9 mouse cellular contexts compared by ENCODE assay signal in the genomic region with DNA sequence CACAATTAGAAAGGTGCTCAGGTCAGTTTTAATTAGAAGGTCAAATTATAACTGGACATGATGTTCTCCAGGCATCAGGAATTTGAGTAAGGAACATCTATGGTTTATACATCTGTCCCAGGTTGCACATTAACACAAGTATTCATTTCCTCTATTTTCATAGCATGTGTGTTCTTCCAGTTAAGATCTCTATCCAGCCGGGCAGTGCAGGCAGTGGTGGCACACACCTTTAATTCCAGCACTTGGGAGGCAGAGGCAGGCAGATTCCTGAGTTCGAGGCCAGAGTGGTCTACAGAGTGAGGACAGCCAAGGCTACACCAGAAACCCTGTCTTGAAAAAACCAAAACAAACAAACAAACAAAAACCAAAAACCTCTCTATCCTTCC. TPM values are rescaled to one million over a fixed set of nuclear protein-coding genes. Genes with fewer than 3 reads are reported as not detected.
DNase-seq lines count a peak whose midpoint lies in the region; ATAC-seq and TF ChIP-seq lines count a peak whose summit lies in the region.
"Had no signal": no experiment of that assay in that cellular context is flagged by ENCODE, and none has a peak within 500 bp of the region (broad histone marks: within the 10 kb centered on the region; RNA-seq: fewer than 3 reads in every experiment).

No protein-coding gene starts in this region.

- H3K79me2 ChIP-seq in MEL (ENCODE audit: control insufficient read depth, insufficient read depth, low read length, poor library complexity) = peaks cover 23% of the 10 kb centered on the region

- H3K9me3 ChIP-seq in heart, embryonic 15.5 days (replicated peaks) = no peaks in the 10 kb centered on the region
- no peaks in the 10 kb centered on the region for H3K9me3 ChIP-seq in MEL (replicated peaks; ENCODE audit: insufficient read depth, low read length)
- no peaks in the 10 kb centered on the region for H3K9me3 ChIP-seq in hindbrain, embryonic 11.5 days (ENCODE audit: control insufficient read depth, low read length)
- H3K9me3 ChIP-seq in midbrain, embryonic 10.5 days (replicated peaks) = no peaks in the 10 kb centered on the region

- TF ChIP-seq EP300 in MEL (IDR thresholded peaks at IDR 0.05; ENCODE audit: low read depth in 1 of 2, low read length in 2 of 2) = no peak

- H3K27me3 ChIP-seq in heart, embryonic 15.5 days = no peaks in the 10 kb centered on the region
- H3K27me3 ChIP-seq in MEL (ENCODE audit: control insufficient read depth in 1 of 2, insufficient read depth in 2 of 2, low read length in 2 of 2) = no peaks in the 10 kb centered on the region
- H3K27me3 ChIP-seq in hindbrain, embryonic 11.5 days (ENCODE audit: control insufficient read depth, insufficient read depth, low read length) = no peaks in the 10 kb centered on the region
- H3K27me3 ChIP-seq in midbrain, embryonic 10.5 days (ENCODE audit: low read depth, poor library complexity, severe bottlenecking) = no peaks in the 10 kb centered on the region

- H3K4me3 ChIP-seq in heart, embryonic 15.5 days = peak overlapping the region; percentile 96
- H3K4me3 ChIP-seq in MEL (ENCODE audit: control insufficient read depth in 1 of 2, insufficient read depth in 1 of 2, low read depth in 2 of 2, low read length in 2 of 2) = peak overlapping the region; percentile 15 to 18
- no peak overlapping the region; the same call in 1 of the 2 replicates for H3K4me3 ChIP-seq in hindbrain, embryonic 11.5 days (ENCODE audit: low read depth, low read length)
- H3K4me3 ChIP-seq in midbrain, embryonic 10.5 days = peak overlapping the region; percentile 81

- no peaks in the 10 kb centered on the region for H3K36me3 ChIP-seq in heart, embryonic 15.5 days
- peaks cover 0 to 14% of the 10 kb centered on the region in 2 experiments; a peak in 2 of 4 replicates for H3K36me3 ChIP-seq in MEL (ENCODE audit: control insufficient read depth in 1 of 2, insufficient read depth in 2 of 2, low read length in 2 of 2)
- H3K36me3 ChIP-seq in hindbrain, embryonic 11.5 days (ENCODE audit: control insufficient read depth, insufficient read depth, low read length) = no peaks in the 10 kb centered on the region
- H3K36me3 ChIP-seq in midbrain, embryonic 10.5 days = peaks cover 20% of the 10 kb centered on the region

- peaks cover 24% of the 10 kb centered on the region for H3K4me1 ChIP-seq in heart, embryonic 15.5 days (replicated peaks)
- peaks cover 7 to 10% of the 10 kb centered on the region in 2 experiments; a peak in 3 of 4 replicates for H3K4me1 ChIP-seq in MEL (ENCODE audit: control insufficient read depth in 1 of 2, insufficient read depth in 2 of 2, low read length in 2 of 2)
- H3K4me1 ChIP-seq in hindbrain, embryonic 11.5 days (replicated peaks; ENCODE audit: control insufficient read depth, insufficient read depth, low read length) = peaks cover 3% of the 10 kb centered on the region; the same call in 1 of the 2 replicates
- peaks cover 31% of the 10 kb centered on the region for H3K4me1 ChIP-seq in midbrain, embryonic 10.5 days

- intact Hi-C loops in heart, postnatal 10 days (cut with DNase I) = no loop called here

- ATAC-seq in heart, embryonic 15.5 days (replicated peaks; ENCODE audit: insufficient number of reproducible peaks, insufficient read depth, low FRiP score, low read depth) = no peak
- no peak for ATAC-seq in hindbrain, embryonic 11.5 days (ENCODE audit: low FRiP score)

- TF ChIP-seq RAD21 in MEL (IDR thresholded peaks at IDR 0.05; ENCODE audit: low read depth, low read length) = no peak

- no peak for TF ChIP-seq CTCF in MEL (IDR thresholded peaks at IDR 0.05 in 2 of 3, conservative IDR thresholded peaks at IDR 0.05 in 1 of 3; ENCODE audit: control insufficient read depth in 1 of 3, insufficient read depth in 1 of 3, low read depth in 2 of 3, low read length in 3 of 3, poor library complexity in 1 of 3, severe bottlenecking in 1 of 3)

- H3K27ac ChIP-seq in heart, embryonic 15.5 days = peak overlapping the region; percentile 100
- H3K27ac ChIP-seq in MEL (ENCODE audit: control insufficient read depth, low read depth, low read length) = peak overlapping the region; percentile 29; the same call in 1 of the 2 replicates
- no peak overlapping the region; the same call in 1 of the 2 replicates for H3K27ac ChIP-seq in hindbrain, embryonic 11.5 days (ENCODE audit: low read depth, low read length)
- peak overlapping the region; percentile 99; the same call in 1 of the 2 replicates for H3K27ac ChIP-seq in midbrain, embryonic 10.5 days (replicated peaks)

- H3K9ac ChIP-seq in heart, embryonic 15.5 days = peak overlapping the region; percentile 99; the same call in 1 of the 2 replicates
- H3K9ac ChIP-seq in MEL (ENCODE audit: control insufficient read depth, low read depth, low read length, poor library complexity, severe bottlenecking) = peak overlapping the region; percentile 3
- H3K9ac ChIP-seq in hindbrain, embryonic 11.5 days (ENCODE audit: low read depth, low read length) = peak overlapping the region; percentile 94; the same call in 1 of the 2 replicates

- WGBS in heart, embryonic 15.5 days = 47% methylated on average over 2 of the region's 2 CpGs
- WGBS in hindbrain, embryonic 11.5 days = 62% methylated on average over 2 of the region's 2 CpGs
- 56% methylated on average over 2 of the region's 2 CpGs for WGBS in midbrain, embryonic 10.5 days

- H3K4me2 ChIP-seq in heart, embryonic 15.5 days = peak overlapping the region; percentile 52
- H3K4me2 ChIP-seq in hindbrain, embryonic 11.5 days (replicated peaks; ENCODE audit: low read depth, low read length) = peak overlapping the region; percentile 8; the same call in 1 of the 2 replicates

- no peak for DNase-seq in heart, postnatal 10 days
- no peak for DNase-seq in MEL (ENCODE audit: low read depth, low spot score)
- DNase-seq in hindbrain, embryonic 11.5 days (ENCODE audit: low spot score) = no peak
- DNase-seq in midbrain, embryonic 10.5 days (ENCODE audit: low spot score) = no peak
- DNase-seq in thymus, postnatal 25 days = no peak
- DNase-seq in adrenal gland, postnatal 25 days = no peak
- no peak for DNase-seq in lung, postnatal 4 days

- no peak for TF ChIP-seq POLR2A in MEL (IDR thresholded peaks at IDR 0.05; ENCODE audit: control insufficient read depth in 1 of 2, insufficient read depth in 1 of 2, low read depth in 1 of 2, low read length in 2 of 2, poor library complexity in 1 of 2)

TF ChIP-seq in MEL, 35 proteins besides CTCF, POLR2A, EP300 and RAD21:
- TF ChIP-seq MXI1 (IDR thresholded peaks at IDR 0.05; ENCODE audit: low read depth, low read length) (peak; percentile 23; the same call in 1 of the 2 replicates), MAX (IDR thresholded peaks at IDR 0.05; ENCODE audit: low read length) (0 out of 2 replicates have a peak, but pooled peaks have one; percentile 3), ELF1 (IDR thresholded peaks at IDR 0.05; ENCODE audit: low read depth, low read length) (no peak)
TF ChIP-seq in MEL: peak in this region for 2.

RNA-seq across cellular contexts. Expression of a gene that starts 0.5 kb away (rescaled TPM):
- polyA plus RNA-seq in heart, embryonic 15.5 days (2015; fragmentation: Nextera tagmentation; extraction: Ambion mirVana) = 0.33 TPM in 1 of 2 replicates, not detected in the other
- 1 to 10 TPM; 4.5 to 5.4 TPM for total RNA-seq in heart, postnatal 10 days (2021)
- total RNA-seq in MEL (2012; rRNA removed) = 0.46 TPM in 1 of 2 replicates, not detected in the other
- not detected for polyA plus RNA-seq in MEL (2012; ENCODE audit: insufficient read depth in 1 of 2, insufficient read length in 2 of 2, low read depth in 1 of 2, low replicate concordance in 2 of 2, missing spikeins in 1 of 2)
- 0.66 TPM in 1 of 2 replicates, not detected in the other for polyA plus RNA-seq in hindbrain, embryonic 11.5 days (2014; fragmentation: Nextera tagmentation; extraction: Ambion mirVana)
- polyA plus RNA-seq in midbrain, embryonic 10.5 days (2016; fragmentation: Nextera tagmentation; extraction: Ambion mirVana) = 0.43 TPM in 1 of 2 replicates, not detected in the other
- total RNA-seq in adrenal gland, postnatal 25 days (2021) = 3.3 TPM in 1 of 2 replicates, not detected in the other
- total RNA-seq: neutrophil, adult 5-6 weeks had no signal

RNA-seq across cellular contexts. Expression of a gene that starts 15.8 kb away (rescaled TPM):
- 22.1 and 32.7 TPM in 2 replicates for polyA plus RNA-seq in heart, embryonic 15.5 days (2015; fragmentation: Nextera tagmentation; extraction: Ambion mirVana)
- 10 to 100 TPM; 20.7 TPM for total RNA-seq in heart, postnatal 10 days (2021)
- total RNA-seq in MEL (2012; rRNA removed) = 50.9 and 52.4 TPM in 2 replicates
- 10 to 100 TPM in 1 of 2 experiments, not detected in 1; 83.7 TPM for polyA plus RNA-seq in MEL (2012; ENCODE audit: insufficient read depth in 1 of 2, insufficient read length in 2 of 2, low read depth in 1 of 2, low replicate concordance in 2 of 2, missing spikeins in 1 of 2)
- polyA plus RNA-seq in hindbrain, embryonic 11.5 days (2014; fragmentation: Nextera tagmentation; extraction: Ambion mirVana) = 34.5 and 35.8 TPM in 2 replicates
- polyA plus RNA-seq in midbrain, embryonic 10.5 days (2016; fragmentation: Nextera tagmentation; extraction: Ambion mirVana) = 57.1 and 58.1 TPM in 2 replicates
- 45.4 and 47.7 TPM in 2 replicates for total RNA-seq in adrenal gland, postnatal 25 days (2021)

RNA-seq across cellular contexts. Expression of a gene that starts 15.8 kb away (rescaled TPM):
- polyA plus RNA-seq in heart, embryonic 15.5 days (2015; fragmentation: Nextera tagmentation; extraction: Ambion mirVana) = 14.7 and 21.1 TPM in 2 replicates
- 10 to 100 TPM; 16.5 to 21.2 TPM for total RNA-seq in heart, postnatal 10 days (2021)
- 10.5 and 12.3 TPM in 2 replicates for total RNA-seq in MEL (2012; rRNA removed)
- 10 to 100 TPM in 1 of 2 experiments, not detected in 1; 11.7 TPM for polyA plus RNA-seq in MEL (2012; ENCODE audit: insufficient read depth in 1 of 2, insufficient read length in 2 of 2, low read depth in 1 of 2, low replicate concordance in 2 of 2, missing spikeins in 1 of 2)
- 41.5 and 44.5 TPM in 2 replicates for polyA plus RNA-seq in hindbrain, embryonic 11.5 days (2014; fragmentation: Nextera tagmentation; extraction: Ambion mirVana)
- polyA plus RNA-seq in midbrain, embryonic 10.5 days (2016; fragmentation: Nextera tagmentation; extraction: Ambion mirVana) = 35.2 and 37.2 TPM in 2 replicates
- total RNA-seq in adrenal gland, postnatal 25 days (2021) = 27.3 and 29.0 TPM in 2 replicates

RNA-seq across cellular contexts. Expression of a gene that starts 25.4 kb away (rescaled TPM):
- polyA plus RNA-seq in heart, embryonic 15.5 days (2015; fragmentation: Nextera tagmentation; extraction: Ambion mirVana) = 3.1 and 4.6 TPM in 2 replicates
- 1 to 10 TPM; 2.9 to 3.2 TPM for total RNA-seq in heart, postnatal 10 days (2021)
- 0.46 and 0.65 TPM in 2 replicates for total RNA-seq in MEL (2012; rRNA removed)
- under 1 TPM in 1 of 2 experiments, not detected in 1; 0.95 TPM for polyA plus RNA-seq in MEL (2012; ENCODE audit: insufficient read depth in 1 of 2, insufficient read length in 2 of 2, low read depth in 1 of 2, low replicate concordance in 2 of 2, missing spikeins in 1 of 2)
- polyA plus RNA-seq in hindbrain, embryonic 11.5 days (2014; fragmentation: Nextera tagmentation; extraction: Ambion mirVana) = 7.2 and 9.2 TPM in 2 replicates
- polyA plus RNA-seq in midbrain, embryonic 10.5 days (2016; fragmentation: Nextera tagmentation; extraction: Ambion mirVana) = 6.1 and 6.9 TPM in 2 replicates
- 3.4 and 4.9 TPM in 2 replicates for total RNA-seq in adrenal gland, postnatal 25 days (2021)

RNA-seq across cellular contexts. Expression of a gene that starts 33.3 kb away (rescaled TPM):
- 5.4 and 8.9 TPM in 2 replicates for polyA plus RNA-seq in heart, embryonic 15.5 days (2015; fragmentation: Nextera tagmentation; extraction: Ambion mirVana)
- total RNA-seq in heart, postnatal 10 days (2021) = 1 to 10 TPM; 6.4 to 8.6 TPM
- 21.8 and 26.0 TPM in 2 replicates for total RNA-seq in MEL (2012; rRNA removed)
- polyA plus RNA-seq in MEL (2012; ENCODE audit: insufficient read depth in 1 of 2, insufficient read length in 2 of 2, low read depth in 1 of 2, low replicate concordance in 2 of 2, missing spikeins in 1 of 2) = 10 to 100 TPM in 1 of 2 experiments, not detected in 1; 52.4 TPM
- 9.0 and 9.4 TPM in 2 replicates for polyA plus RNA-seq in hindbrain, embryonic 11.5 days (2014; fragmentation: Nextera tagmentation; extraction: Ambion mirVana)
- 7.7 and 9.7 TPM in 2 replicates for polyA plus RNA-seq in midbrain, embryonic 10.5 days (2016; fragmentation: Nextera tagmentation; extraction: Ambion mirVana)
- 13.4 and 18.2 TPM in 2 replicates for total RNA-seq in adrenal gland, postnatal 25 days (2021)

Comparison
In these comparisons a context has a peak if more than half of its experiments do, and no peak if none do; other contexts are left out.
1. H3K9ac ChIP-seq: peak in every context shown above with its lines; median percentile 99 in heart, embryonic 15.5 days; 94 in hindbrain, embryonic 11.5 days; 3 in MEL.